Mouse (Mus musculus): ENCODE results near the gene Arhgef16.

Gene Arhgef16

GRCm38 (mm10) chr4:154229569-154229968, 71.9 kb downstream of the Arhgef16 start:
- no peak for DNase-seq (ENCODE audit: low read depth, low spot score)
